ENCODE assay signal across 8 mouse cellular contexts in the genomic region with DNA sequence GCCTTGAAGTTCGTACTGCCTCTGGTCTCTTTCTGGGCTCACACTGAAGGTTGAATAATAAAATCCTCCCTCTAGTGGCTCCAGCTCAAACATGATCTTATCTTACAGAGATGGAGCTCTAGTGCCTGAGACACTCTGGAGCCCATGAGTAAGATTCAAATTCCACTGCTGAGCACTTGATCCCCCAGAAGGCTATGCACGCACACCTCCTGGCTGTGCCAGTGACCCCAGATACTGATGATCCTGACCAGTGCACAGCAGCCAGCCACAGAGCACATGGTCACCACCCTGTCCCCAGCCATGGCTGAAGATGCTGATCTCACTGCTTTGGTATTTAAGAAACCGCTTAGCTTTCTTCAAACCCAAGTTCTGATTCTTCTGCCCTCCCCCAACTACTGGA. TPM values are rescaled to one million over a fixed set of nuclear protein-coding genes. Genes with fewer than 3 reads are reported as not detected.
DNase-seq lines count a peak whose midpoint lies in the region.

No protein-coding gene starts in this region.

- peak; percentile 10 to 21 for DNase-seq in urinary bladder, adult 18-20 months (ENCODE audit: low spot score in 2 of 2)
- no peak for DNase-seq in urinary bladder, postnatal 10 days (ENCODE audit: low spot score)
- peak; percentile 44 to 49 for DNase-seq in heart, adult 18-20 months
- DNase-seq in kidney, postnatal 10 days = peak; percentile 37
- peak; percentile 7 to 31 for DNase-seq in urinary bladder, postnatal 36 days (ENCODE audit: low spot score in 2 of 2)
- DNase-seq in right cerebral cortex, postnatal 14 days = no peak
- no peak for DNase-seq in B cell, adult 2 months
- DNase-seq in spleen, postnatal 4 days (ENCODE audit: low spot score in 2 of 2) = no peak

RNA-seq across cellular contexts. Expression of a gene that starts 25.1 kb away (rescaled TPM):
- total RNA-seq in heart, adult 18-20 months (2021) = 10 to 100 TPM; 26.8 to 29.7 TPM

Comparison
In these comparisons a context has a peak if more than half of its experiments do, and no peak if none do; other contexts are left out.
1. DNase-seq: peak in urinary bladder, adult 18-20 months (2 of 2), heart, adult 18-20 months (2 of 2), kidney, postnatal 10 days (single experiment) and urinary bladder, postnatal 36 days (2 of 2); none in urinary bladder, postnatal 10 days (single experiment), right cerebral cortex, postnatal 14 days (single experiment), B cell, adult 2 months (0 of 2) and spleen, postnatal 4 days (0 of 2).